Mouse (Mus musculus) forebrain, embryonic 10.5 days (tissue): ENCODE results near the gene Oxa1l. TPM values are rescaled to one million over a fixed set of nuclear protein-coding genes. Genes with fewer than 3 reads are reported as not detected.
A peak's percentile ranks its signal among the peaks of the same experiment; 100 is the strongest.

ENCODE experiments used
- DNase-seq: peaks from one replicate; pipeline ENCODE4 v3.0.0-alpha.2; 2017; ENCODE audit warnings: low spot score; ENCODE audit errors: extremely low spot score
- H3K27ac ChIP-seq: fragments of 300-500 bp; sonication (generic); 2 replicates; pipeline ENCODE4 v1.5.1; 2016; ENCODE audit warnings: mild to moderate bottlenecking
- H3K27me3 ChIP-seq: fragments of 300-500 bp; sonication (generic); 2 replicates; pipeline ENCODE4 v1.6.1; 2016; ENCODE audit warnings: mild to moderate bottlenecking; ENCODE audit not compliant: poor library complexity, severe bottlenecking
- H3K36me3 ChIP-seq: fragments of 300-500 bp; sonication (generic); replicated peaks from 2 replicates; pipeline ENCODE4 v1.6.1; 2016; ENCODE audit warnings: mild to moderate bottlenecking, moderate library complexity
- H3K4me1 ChIP-seq: fragments of 300-500 bp; sonication (generic); 2 replicates; pipeline ENCODE4 v1.6.1; 2016
- H3K4me3 ChIP-seq: fragments of 300-500 bp; sonication (generic); 2 replicates; pipeline ENCODE4 v1.5.1; 2016; ENCODE audit warnings: mild to moderate bottlenecking, moderate library complexity
- H3K9me3 ChIP-seq: fragments of 300-500 bp; sonication (generic); 2 replicates; pipeline ENCODE4 v1.6.1; 2016; ENCODE audit warnings: mild to moderate bottlenecking, moderate library complexity
- WGBS: fragments of 180-500 bp; shearing (Covaris S2); methylation state at CpG from one replicate; pipeline ENCODE4 v1.1.7; 2016; 5-methylcytosine and 5-hydroxymethylcytosine counted together
- polyA plus RNA-seq: library from polyadenylated mRNA; unstranded; fragments of >200 nt; fragmentation: Nextera tagmentation; extraction: Ambion mirVana; gene quantifications from 2 replicates; pipeline ENCODE4 v1.2.1, GENCODE M21; 2016

Gene Oxa1l
- polyA plus RNA-seq, 1 experiment from 2014 or later = 59.0 TPM

- no peaks in the 10 kb centered on the region for H3K27me3 ChIP-seq
- H3K9me3 ChIP-seq = no peaks in the 10 kb centered on the region
- WGBS = 90% methylated on average over 7 of the region's 7 CpGs
- H3K36me3 ChIP-seq = no peaks in the 10 kb centered on the region
- no peak overlapping the region for H3K4me3 ChIP-seq
- no peak overlapping the region for H3K27ac ChIP-seq
- DNase-seq = no peak
- peaks cover 6% of the 10 kb centered on the region; the same call in 1 of the 2 replicates for H3K4me1 ChIP-seq
Observed at GRCm38 (mm10) chr14:54397872-54398527, 37.4 kb downstream of the Oxa1l start.

GRCm38 (mm10) chr14:54398528-54398916, 37.9 kb downstream of the Oxa1l start:
- no peaks in the 10 kb centered on the region for H3K27me3 ChIP-seq
- no peak overlapping the region for H3K27ac ChIP-seq
- H3K36me3 ChIP-seq = no peaks in the 10 kb centered on the region
- 78% methylated on average over 7 of the region's 7 CpGs for WGBS
- DNase-seq = no peak
- H3K4me1 ChIP-seq = peaks cover 6% of the 10 kb centered on the region; the same call in 1 of the 2 replicates
- H3K9me3 ChIP-seq = no peaks in the 10 kb centered on the region
- no peak overlapping the region for H3K4me3 ChIP-seq

- Histone ChIP-seq H3K27me3 (no peaks in the 10 kb centered on the region), H3K4me3 (no peak overlapping the region), H3K27ac (no peak overlapping the region), H3K4me1 (peaks cover 6% of the 10 kb centered on the region; the same call in 1 of the 2 replicates), H3K36me3 (no peaks in the 10 kb centered on the region), H3K9me3 (no peaks in the 10 kb centered on the region)
- 61% methylated on average over 8 of the region's 8 CpGs for WGBS
- DNase-seq = no peak
Observed at GRCm38 (mm10) chr14:54398921-54399382, 38.3 kb downstream of the Oxa1l start.

- Histone ChIP-seq H3K9me3 (no peaks in the 10 kb centered on the region), H3K27me3 (no peaks in the 10 kb centered on the region), H3K36me3 (no peaks in the 10 kb centered on the region), H3K4me1 (peaks cover 6% of the 10 kb centered on the region; the same call in 1 of the 2 replicates), H3K4me3 (no peak overlapping the region), H3K27ac (no peak overlapping the region)
- WGBS = 87% methylated on average over 3 of the region's 3 CpGs
- DNase-seq = no peak
Observed at GRCm38 (mm10) chr14:54401723-54402122, 41.1 kb downstream of the Oxa1l start.

GRCm38 (mm10) chr14:54408336-54409056, 47.9 kb downstream of the Oxa1l start:
- Histone ChIP-seq H3K27me3 (peaks cover 14% of the 10 kb centered on the region), H3K4me1 (peaks cover 27% of the 10 kb centered on the region), H3K9me3 (no peaks in the 10 kb centered on the region), H3K27ac (no peak overlapping the region), H3K36me3 (no peaks in the 10 kb centered on the region), H3K4me3 (no peak overlapping the region)
- no peak for DNase-seq
- 78% methylated on average over 25 of the region's 25 CpGs for WGBS

GRCm38 (mm10) chr14:54409057-54409645, 48.5 kb downstream of the Oxa1l start:
- no peak overlapping the region; the same call in 1 of the 2 replicates for H3K27ac ChIP-seq
- peaks cover 34% of the 10 kb centered on the region for H3K4me1 ChIP-seq
- peaks cover 20% of the 10 kb centered on the region for H3K27me3 ChIP-seq
- no peaks in the 10 kb centered on the region for H3K9me3 ChIP-seq
- no peak for DNase-seq
- no peak overlapping the region for H3K4me3 ChIP-seq
- 83% methylated on average over 7 of the region's 7 CpGs for WGBS
- H3K36me3 ChIP-seq = no peaks in the 10 kb centered on the region

- Histone ChIP-seq H3K36me3 (no peaks in the 10 kb centered on the region), H3K4me3 (no peak overlapping the region), H3K9me3 (no peaks in the 10 kb centered on the region), H3K27me3 (peaks cover 31% of the 10 kb centered on the region), H3K27ac (peak overlapping the region; percentile 70), H3K4me1 (peaks cover 41% of the 10 kb centered on the region)
- WGBS = 48% methylated on average over 17 of the region's 17 CpGs
- no peak for DNase-seq
Observed at GRCm38 (mm10) chr14:54409980-54410810, 49.6 kb downstream of the Oxa1l start.

GRCm38 (mm10) chr14:54412000-54412576, 51.5 kb downstream of the Oxa1l start:
- Histone ChIP-seq H3K4me3 (no peak overlapping the region), H3K27me3 (peaks cover 48% of the 10 kb centered on the region), H3K36me3 (no peaks in the 10 kb centered on the region), H3K4me1 (peaks cover 54% of the 10 kb centered on the region), H3K27ac (no peak overlapping the region), H3K9me3 (no peaks in the 10 kb centered on the region)
- no peak for DNase-seq
- WGBS = 29% methylated on average over 9 of the region's 9 CpGs

GRCm38 (mm10) chr14:54412629-54413170, 52.1 kb downstream of the Oxa1l start:
- Histone ChIP-seq H3K4me3 (no peak overlapping the region), H3K9me3 (no peaks in the 10 kb centered on the region), H3K36me3 (no peaks in the 10 kb centered on the region), H3K27ac (no peak overlapping the region), H3K4me1 (peaks cover 60% of the 10 kb centered on the region), H3K27me3 (peaks cover 55% of the 10 kb centered on the region)
- WGBS = 25% methylated on average over 2 of the region's 2 CpGs
- DNase-seq = no peak

- Histone ChIP-seq H3K4me3 (peak overlapping the region; percentile 30), H3K27ac (peak overlapping the region; percentile 44), H3K4me1 (peaks cover 55% of the 10 kb centered on the region), H3K36me3 (no peaks in the 10 kb centered on the region), H3K27me3 (peaks cover 60% of the 10 kb centered on the region), H3K9me3 (no peaks in the 10 kb centered on the region)
- no peak for DNase-seq
- WGBS = 6% methylated on average over 18 of the region's 18 CpGs
Observed at GRCm38 (mm10) chr14:54413877-54414700, 53.5 kb downstream of the Oxa1l start.

- H3K4me3 ChIP-seq = no peak overlapping the region
- peaks cover 59% of the 10 kb centered on the region for H3K27me3 ChIP-seq
- peaks cover 49% of the 10 kb centered on the region for H3K4me1 ChIP-seq
- no peak for DNase-seq
- no peaks in the 10 kb centered on the region for H3K9me3 ChIP-seq
- no peaks in the 10 kb centered on the region for H3K36me3 ChIP-seq
- H3K27ac ChIP-seq = no peak overlapping the region
- 6% methylated on average over 13 of the region's 13 CpGs for WGBS
Observed at GRCm38 (mm10) chr14:54415241-54416020, 54.8 kb downstream of the Oxa1l start.
